Mouse (Mus musculus) lung, postnatal 25 days (tissue): Measurements from ENCODE around the gene Sh3gl3.

Source experiments
- DNase-seq: peaks from one replicate; pipeline ENCODE4 v3.0.0; 2022; ENCODE audit warnings: low spot score

Sh3gl3 gene

DNA sequence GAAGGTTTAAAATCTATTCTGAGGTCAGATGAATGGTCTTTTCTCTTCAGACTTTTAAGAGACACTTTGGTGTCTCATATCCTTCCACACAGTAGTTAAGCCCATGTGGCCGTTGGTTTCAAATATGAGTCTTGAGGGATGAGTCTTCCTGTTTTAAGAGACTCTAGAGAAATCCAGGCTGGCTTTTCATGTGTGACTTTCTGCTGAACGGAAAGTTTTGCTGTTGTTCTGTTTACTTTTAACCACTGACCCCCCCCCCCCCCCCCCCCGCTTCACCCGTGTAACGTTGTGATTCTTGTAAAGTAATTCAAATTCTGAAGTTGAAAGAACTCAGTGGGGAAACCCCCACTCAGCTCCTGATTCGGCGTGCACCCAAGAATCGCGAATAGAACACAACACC lies 61.8 kb downstream of the Sh3gl3 start:
- no peak for DNase-seq

DNA sequence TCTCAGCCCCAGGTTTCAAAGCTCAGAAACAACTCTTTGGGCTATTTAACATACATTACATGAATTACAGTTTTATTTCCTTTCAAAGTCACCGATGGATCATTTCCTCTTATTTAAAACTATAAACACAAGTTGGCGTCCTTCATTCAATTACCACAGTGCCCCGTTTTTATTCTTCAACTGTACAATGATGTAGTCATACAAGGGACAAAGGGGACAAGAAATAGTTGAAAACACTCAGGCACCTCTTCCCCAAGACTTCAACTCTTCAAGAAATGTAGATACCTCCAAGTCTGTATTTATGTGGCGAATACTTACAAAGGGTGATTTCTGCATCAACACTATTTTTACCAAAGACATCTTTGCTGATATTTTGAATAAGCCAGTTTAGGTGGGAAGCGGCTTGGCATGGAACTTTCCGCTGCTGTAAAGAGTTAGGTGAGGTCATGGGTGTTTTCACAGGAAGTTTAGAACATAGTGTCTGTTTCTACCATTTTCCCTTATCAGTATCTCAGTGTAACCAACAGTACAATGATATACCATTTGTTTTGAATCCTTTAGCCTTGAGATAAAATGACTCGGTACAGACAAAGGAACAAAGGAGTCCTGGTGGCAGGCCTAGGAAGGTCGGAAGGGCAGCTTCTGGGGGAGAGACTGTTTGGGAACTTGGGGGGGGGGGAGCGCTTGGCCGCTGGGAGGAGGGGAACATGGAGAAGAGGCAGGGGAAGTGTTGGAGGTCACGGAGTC lies 62.7 kb downstream of the Sh3gl3 start:
- DNase-seq, result peak; percentile 10

DNA sequence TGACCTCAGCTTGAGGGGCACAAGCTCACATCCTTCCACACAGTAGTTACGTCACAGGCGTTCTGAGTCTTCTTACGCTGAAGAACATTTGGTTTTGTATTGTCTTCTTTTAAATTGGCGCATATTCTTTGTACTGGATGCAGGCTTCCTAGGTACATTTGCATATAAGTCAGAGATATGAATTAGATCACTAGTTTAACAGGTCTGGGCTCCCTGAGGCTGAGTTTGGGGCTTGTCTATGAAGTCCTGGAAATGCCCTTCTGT lies 63.2 kb downstream of the Sh3gl3 start:
- no peak for DNase-seq

DNA sequence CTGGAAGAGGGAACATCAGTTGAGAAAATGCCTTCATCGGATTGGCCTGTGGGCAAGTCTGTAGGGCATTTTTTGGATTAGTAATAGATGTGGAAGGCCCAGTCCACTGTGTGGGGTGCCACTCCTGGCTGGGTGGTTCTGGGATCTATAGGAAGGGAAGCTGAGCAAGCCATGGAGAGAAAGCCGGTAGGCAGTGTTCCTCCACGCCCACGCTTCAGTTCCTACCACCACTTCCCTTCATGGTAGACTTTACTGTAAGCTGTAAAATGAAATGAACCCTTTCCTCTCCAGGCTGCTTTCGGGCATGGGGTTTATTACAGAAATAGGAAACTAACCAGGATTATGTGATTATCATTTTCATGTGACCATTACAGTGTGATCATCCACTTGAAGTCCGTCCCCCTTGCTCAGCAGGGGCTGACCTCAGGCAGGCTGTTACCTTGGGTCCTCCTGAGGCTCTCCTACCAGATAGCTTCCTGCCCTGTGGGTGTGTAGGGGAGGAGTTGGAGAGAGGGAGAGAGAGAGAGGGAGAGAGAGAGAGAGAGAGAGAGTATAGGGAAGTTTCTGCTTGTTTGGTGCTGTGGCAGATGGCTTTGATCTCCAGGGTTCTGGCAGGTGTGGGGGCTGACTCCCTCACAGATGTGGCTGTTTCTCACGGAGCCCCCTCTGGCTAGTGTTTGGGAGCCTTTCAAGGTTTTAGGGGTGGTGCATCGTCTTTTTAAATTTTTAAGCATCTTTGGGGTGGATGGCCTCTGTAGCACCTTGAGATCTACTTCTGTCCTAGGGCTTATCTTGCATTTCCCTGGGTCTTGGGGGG lies 67.0 kb downstream of the Sh3gl3 start:
- no peak for DNase-seq

DNA sequence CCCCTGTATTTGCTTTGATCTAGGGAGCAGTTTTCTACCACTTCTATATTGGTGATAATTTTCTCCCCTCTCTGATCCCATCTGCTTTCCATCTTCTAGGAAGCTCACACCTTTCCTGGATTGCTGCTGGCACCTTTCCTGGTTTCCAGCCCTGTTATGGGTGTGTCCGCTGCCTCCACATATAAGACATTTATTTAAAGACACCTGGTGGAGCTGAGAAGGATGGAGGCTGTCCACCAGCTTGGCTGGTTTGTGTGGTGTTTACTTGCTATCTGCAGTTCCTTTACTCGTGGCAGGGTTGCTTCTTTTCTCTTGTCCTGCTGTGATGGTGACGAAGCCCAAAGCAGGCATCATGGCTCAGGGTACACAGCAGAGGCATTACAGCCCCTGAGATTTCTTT lies 71.1 kb downstream of the Sh3gl3 start:
- no peak for DNase-seq

DNA sequence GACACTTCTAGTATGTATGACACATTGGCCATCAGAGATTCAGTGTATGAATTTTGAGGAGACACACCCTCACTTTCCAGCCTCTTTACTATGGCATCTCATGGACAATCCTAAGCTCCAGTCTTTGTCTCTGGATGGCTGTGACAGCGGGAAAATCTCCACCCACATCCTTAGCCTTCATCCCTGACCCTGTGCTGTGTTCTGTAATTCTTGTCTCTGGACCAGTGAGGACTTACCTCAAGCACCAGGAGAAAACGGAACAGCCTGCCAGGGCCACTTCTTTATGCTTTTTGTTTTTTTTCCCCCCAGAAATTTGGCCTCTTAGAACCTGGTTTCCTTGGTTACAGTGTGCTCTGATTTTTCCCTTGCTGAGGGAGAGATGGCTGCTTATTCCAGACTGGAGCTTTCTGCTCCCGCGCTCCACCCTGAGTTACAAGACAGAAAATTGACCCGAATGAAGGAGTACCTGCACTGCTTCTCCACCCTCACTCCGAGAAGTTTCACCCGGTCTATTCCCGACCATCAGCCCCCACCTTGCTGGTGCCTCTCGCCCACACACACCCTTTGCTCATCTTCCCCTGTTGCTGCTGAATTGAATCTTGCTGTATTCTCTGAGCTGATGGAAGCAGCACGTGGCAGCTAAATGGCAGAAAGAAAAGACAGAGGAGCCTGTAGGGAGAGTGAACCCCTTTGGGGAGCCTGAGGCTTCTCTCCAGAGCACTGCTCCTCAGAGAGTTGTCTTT lies 75.5 kb downstream of the Sh3gl3 start:
- DNase-seq, result no peak

DNA sequence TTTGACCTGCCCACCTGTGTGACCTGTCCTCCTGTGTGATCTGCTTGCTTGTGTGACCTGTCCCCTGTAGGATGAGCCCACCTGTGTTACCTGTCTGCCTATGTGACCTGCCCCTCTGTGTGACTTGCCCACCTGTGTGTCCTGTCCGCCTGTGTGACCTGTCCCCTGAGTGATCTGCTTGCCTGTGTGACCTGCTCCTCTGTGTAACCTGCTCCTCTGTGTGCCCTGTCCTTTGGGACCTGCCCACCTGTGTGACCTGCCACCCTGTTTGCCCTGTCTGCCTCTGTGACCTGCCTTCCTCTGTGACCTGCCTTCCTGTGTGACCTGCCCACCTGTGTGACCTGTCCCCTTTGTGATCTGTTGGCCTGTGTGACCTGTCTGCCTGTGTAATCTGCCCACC lies 79.7 kb downstream of the Sh3gl3 start:
- DNase-seq, result no peak

DNA sequence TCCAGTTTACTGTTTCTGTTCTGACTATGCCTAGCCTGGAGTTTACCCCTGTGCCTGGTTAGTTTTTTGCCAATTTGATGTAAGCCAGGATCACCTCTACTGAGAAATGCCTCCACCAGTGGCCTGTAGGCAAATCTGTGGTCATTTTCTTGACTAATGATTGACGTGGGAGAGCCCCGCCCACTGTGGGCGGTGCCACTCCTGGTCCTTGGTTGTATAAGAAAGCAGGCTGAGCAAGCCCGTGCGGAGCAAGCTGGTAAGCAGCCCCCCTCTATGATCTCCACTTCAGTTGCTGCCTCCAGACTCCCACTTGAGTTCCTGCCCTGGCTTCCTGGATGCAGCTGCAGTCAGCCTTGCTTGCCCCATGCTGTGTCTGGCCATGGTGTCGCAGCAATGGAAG lies 83.3 kb downstream of the Sh3gl3 start:
- DNase-seq, result no peak

DNA sequence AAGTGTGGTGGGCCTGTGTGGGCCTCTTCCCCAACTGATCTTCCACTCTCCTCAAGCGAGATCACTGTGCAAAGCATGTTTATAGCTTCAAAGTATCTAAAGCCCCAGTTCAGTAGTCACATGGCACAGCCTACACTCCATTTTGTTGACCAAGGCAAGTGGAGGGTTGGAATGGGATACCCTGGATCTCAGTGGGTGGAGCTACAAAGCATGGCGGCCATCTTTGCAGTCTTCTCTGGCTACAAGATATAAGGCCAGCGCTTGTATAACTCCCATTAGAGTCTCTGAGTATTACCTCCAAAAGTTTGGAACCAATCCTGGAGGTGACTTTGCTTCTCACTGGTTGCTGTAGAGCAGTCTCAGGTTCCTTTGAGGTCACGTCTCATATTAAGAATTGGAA lies 83.9 kb downstream of the Sh3gl3 start:
- no peak for DNase-seq

DNA sequence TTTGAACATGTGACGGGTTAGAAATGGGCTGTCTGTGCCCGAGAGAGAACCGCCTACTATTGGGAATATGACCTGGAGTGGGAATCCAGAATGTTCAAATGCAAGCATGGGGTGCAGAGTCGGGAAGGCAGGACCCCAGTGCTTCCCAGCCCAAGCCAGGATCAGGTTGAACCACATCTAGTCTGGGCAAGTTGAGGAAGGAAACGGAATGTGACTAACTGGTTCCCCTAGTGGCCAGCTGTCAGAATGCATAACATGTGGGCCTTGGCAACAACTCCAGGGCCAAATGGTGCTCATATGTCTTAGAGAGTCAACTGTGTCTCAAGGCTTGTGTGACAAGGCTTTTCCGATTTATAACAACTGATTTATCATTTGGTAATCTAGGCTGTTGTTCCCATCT lies 86.6 kb downstream of the Sh3gl3 start:
- DNase-seq, result peak; percentile 37

DNA sequence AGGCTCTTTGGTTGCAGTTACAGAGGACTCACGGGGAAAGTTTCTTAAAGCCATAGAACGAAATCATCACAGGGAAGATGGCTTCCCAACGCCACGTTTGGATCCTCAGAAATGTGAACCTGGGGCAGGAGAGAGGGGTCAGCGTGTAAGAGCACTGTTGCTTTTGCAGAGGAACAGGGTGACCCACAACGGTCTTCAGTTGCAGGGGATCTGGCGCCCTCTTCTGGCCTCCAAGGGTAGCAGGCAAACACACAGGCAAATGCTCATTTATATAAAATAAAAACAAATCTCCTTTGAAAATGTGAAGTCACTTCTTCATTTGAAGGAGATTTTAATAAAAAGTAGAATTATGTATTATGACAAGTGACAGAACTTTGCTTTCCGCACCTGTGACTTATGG lies 89.5 kb downstream of the Sh3gl3 start:
- DNase-seq, result peak; percentile 50

DNA sequence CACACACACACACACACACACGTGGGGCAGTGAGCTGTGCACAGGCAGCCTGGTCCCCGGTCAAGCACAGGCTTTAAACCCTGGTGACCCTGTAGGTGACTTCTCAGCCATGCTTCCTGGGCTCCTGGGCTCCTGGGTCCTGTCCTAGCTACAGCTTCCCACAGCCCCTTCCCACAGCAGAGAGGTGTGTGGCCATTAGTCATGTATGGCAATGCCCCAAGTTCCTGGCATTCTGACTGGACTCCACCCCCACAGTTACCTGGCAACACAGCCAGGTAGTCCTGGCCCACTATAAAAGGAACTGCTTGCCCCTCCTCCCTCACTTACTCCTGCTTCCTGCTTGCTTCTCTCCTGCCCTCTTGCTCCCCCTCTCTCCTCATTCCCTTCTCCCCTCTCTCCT lies 90.5 kb downstream of the Sh3gl3 start:
- DNase-seq, result peak; percentile 69

DNA sequence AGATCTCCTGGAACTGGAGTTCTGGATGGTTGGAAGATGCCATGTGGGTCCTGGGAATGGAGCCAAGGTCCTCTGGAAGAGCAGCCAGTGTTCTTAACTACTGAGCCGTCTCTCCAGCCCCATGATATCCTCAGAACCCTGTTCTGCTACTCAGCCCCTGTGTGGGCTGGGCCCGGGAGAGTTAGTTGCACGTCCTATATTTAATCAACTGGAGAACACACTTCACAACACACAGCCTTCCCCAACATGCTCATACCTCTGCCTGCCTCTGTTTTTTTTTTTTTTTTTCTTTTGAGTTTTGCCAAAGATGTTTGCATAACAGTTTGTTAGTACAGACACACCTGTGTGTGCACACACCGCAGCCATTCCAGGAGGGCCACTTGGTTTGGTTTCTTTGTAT lies 91.7 kb downstream of the Sh3gl3 start:
- DNase-seq, result no peak

DNA sequence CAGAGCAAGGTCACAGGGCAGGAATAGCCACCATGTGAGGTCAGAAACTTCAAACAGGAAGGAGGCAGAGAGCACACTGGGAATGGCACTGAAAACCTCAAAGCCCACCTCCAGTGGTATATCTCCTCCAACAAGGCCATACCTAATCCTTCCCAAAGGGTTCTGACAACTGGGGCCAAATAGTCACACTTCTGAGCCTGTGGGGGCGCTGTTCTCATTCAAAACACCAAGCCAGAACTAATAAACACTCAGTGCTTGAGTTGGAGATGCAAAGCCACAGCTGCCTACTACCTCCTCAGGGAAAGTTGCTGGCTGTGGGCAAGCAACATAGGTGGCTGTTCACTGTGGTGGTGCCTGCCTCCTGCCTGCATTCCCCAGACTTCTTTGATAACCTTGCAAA lies 96.3 kb downstream of the Sh3gl3 start:
- no peak for DNase-seq

DNA sequence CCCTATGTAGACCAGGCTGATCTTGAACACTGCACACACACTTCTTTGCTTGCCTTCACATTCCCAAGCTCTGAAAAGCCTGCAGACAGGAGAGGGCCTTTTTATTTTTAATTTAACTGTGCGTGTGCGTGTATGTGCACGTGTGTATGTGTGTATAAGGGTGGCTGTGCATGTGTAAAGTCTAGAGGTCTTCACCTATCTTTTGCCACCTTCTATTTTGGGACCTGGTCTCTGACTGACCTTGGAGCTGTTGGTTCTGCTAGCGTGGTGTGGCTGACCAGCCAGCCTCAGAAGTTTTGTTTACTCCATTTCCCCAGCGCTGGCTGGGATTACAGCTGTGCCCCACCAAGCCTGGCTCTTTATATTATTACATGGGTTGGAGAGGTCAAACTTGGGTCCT lies 98.1 kb downstream of the Sh3gl3 start:
- DNase-seq, result no peak

DNA sequence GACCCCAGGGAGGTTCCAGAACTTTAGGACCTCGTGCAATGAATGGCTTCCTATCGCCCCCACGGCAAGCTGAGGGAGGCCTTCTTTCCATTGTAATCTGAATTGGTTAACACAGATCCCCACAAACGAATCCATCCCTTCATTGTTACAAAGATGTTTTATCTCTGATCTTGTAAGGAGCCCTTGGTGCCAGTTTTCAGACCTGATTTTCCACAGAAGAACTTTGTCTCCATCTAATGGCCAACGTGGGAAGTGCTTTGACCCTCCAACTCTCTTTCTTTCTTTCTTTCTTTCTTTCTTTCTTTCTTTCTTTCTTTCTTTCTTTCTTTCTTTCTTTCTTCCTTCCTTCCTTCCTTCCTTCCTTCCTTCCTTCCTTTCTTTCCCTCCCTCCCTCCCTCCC lies 99.2 kb downstream of the Sh3gl3 start:
- peak; percentile 43 for DNase-seq

DNA sequence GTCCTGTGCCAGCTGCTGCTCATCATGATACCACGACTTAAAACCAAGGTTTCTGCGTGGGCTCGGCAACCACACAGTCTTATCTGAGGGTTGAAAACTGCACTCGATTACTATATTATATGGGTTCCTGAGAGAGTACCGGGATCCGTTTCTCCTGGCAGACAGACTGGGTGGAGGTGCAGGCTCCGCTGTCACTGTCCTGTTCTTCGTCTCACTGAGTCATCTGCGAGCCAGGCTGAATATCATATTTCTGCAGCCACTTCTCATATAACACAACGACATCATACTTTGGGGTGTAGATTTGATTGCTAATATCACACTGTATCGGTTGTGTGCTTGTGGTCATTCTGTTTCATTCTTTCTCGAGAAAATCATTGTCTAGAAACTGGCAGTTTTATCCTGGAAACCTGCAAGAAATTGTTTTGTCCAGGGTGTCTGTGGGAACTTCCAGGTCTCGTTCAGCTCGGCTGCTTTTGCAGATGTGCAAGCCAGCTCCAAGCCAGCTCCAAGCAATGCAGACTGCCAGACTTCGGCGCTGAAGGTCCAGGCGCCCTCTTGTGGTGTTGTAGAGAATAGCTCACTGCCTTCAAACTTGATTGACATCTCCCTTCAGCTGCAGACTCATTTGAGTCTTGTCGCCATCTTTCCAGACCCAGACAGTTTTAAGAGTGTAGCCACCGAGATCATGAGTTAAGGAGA lies 100.5 kb downstream of the Sh3gl3 start:
- DNase-seq, result peak; percentile 47

DNA sequence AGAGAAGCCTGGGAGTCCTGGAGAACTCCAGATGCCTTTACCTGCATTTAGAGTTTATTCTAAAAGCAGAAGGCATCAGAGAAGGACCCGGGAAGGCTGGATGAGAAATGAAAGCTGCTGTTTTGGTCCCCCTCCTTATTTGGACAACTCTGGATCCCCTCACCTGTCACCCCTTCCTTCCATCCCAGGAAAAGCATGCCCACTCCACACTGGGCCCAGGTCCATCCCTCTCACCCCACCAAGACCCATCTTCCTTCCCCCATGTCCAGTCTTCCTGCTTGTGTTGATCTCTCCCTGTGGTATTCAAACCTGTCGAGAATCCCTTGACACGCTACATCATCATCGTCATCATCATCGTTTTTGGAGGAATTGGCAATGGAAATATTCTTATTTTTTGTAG lies 101.3 kb downstream of the Sh3gl3 start:
- DNase-seq, result no peak

DNA sequence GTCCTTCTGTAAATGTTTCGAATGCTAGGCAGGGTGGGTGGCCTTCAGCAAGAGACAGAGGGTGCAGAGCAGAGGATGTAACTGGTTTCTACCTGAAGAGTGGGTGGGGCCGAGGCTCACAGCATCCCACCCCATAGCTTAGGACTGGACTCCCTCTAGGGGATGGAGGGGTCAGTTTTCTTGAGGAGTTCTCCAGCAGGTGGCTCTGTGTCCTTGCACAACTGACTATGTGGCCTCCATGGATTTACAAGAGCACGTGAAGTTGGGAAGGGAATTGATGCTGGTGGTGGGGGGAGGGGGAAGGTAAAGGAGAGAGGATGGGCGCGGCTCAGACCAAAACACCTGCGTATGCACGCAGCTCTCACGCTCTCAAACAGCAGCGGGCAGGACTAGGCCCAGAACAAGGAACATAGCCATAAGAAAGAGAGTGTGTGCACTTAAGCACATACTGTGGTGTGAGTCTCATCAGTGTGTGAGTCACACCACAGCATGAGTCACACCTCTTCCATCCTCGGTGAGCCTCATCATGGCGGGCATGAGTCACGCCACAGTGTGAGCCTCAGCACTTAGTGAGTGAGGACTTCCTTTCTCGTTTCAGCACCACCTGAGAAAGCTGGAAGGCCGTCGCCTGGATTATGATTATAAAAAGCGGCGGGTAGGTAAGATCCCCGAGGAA lies 102.0 kb downstream of the Sh3gl3 start:
- no peak for DNase-seq

DNA sequence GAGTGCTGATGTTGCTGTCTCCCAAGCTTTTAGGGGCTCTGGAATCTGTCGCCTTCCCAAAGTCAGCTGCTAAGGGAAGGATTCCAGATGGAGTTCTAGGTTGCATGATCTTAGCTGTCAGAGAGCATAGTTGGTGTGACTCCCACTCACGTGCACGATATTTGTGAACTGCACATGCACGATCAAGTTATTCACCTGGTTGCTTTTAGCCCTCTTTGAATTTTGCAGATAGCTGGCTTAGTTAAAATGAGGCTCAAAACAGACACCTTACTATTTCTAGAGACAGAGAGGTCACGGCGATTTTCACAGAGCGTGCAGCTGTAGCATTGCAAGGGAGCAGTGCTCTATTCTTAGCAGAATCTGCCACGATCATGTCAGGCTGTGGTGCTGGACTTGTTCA lies 108.4 kb downstream of the Sh3gl3 start:
- DNase-seq, result no peak

DNA sequence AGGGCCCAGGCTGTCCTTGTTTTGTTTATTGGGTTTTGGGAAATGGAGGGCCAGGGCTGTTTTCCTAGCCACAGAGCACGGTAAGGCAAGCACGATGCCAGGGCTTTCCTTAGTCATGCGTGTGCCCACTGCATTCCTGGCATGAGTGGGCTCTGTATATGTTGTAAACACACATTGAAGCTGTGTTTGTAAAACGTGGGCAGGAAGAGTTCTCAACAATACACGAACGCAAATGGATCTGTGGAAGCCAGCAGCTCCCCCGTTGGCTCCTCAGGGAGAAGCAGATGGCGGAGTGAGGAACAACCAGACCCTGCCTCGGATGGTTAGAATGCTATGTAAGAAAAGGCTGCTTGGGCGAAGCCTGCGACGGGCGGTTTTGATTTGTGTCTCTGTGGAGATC lies 108.8 kb downstream of the Sh3gl3 start:
- DNase-seq, result no peak

DNA sequence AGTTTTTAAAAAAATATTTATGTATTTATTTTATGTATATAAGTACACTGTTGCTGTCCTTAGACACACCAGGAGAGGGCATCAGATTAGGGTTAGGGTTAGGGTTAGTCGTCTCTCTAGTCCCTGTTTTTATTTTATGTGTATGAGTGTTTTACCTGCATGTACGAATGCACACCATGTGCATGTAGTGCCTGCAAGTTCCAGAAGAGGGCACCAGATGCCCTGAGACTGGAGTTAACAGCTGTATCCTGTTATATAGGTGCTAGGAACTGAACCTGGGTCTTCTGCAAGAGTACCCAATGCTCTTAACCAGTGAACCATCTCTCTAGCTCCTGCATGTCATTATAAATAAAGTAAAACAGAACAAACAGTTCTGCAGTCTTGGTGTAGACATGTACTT lies 113.6 kb downstream of the Sh3gl3 start:
- no peak for DNase-seq
